Mouse (Mus musculus) heart, adult 2 months (tissue): Measurements from ENCODE around the gene Ptprn. TPM values are rescaled to one million over a fixed set of nuclear protein-coding genes. Genes with fewer than 3 reads are reported as not detected.

Experiments
- DNase-seq, 2 experiments: peaks; one replicate each; pipeline ENCODE4 v3.0.0; 2021
- H3K27ac ChIP-seq: fragments of 200-600 bp; 2 replicates; pipeline ENCODE4 v1.8.1; 2022
- H3K27me3 ChIP-seq: fragments of 200-500 bp; 2 replicates; pipeline ENCODE4 v1.6.1; 2012; ENCODE audit warnings: mild to moderate bottlenecking, low read length, inconsistent platforms, mixed read lengths; ENCODE audit not compliant: control insufficient read depth, insufficient read depth
- H3K36me3 ChIP-seq: fragments of 200-500 bp; 2 replicates; pipeline ENCODE4 v1.6.1; 2012; ENCODE audit warnings: low read length, inconsistent platforms; ENCODE audit not compliant: control insufficient read depth, insufficient read depth
- H3K4me1 ChIP-seq: fragments of 200-500 bp; 2 replicates; pipeline ENCODE4 v1.6.1; 2011; ENCODE audit warnings: low read length; ENCODE audit not compliant: control insufficient read depth, insufficient read depth
- H3K4me3 ChIP-seq: fragments of 200-600 bp; 2 replicates; pipeline ENCODE4 v1.8.1; 2022
- H3K79me2 ChIP-seq: fragments of 200-500 bp; replicated peaks from 2 replicates; pipeline ENCODE4 v1.6.1; 2012; ENCODE audit warnings: mild to moderate bottlenecking, inconsistent platforms, low read length, moderate library complexity, mixed read lengths; ENCODE audit not compliant: control insufficient read depth, insufficient read depth
- H3K9ac ChIP-seq: fragments of 200-500 bp; 2 replicates; pipeline ENCODE4 v1.6.1; 2012; ENCODE audit warnings: low read depth, mild to moderate bottlenecking, control low read depth, inconsistent platforms, low read length, mixed read lengths
- CTCF ChIP-seq: fragments of 200-600 bp; IDR thresholded peaks from 2 replicates; pipeline ENCODE4 v1.8.1; 2022; ENCODE audit warnings: antibody characterized with exemption, mild to moderate bottlenecking, moderate library complexity
- EP300 ChIP-seq: fragments of 200-500 bp; IDR thresholded peaks from 2 replicates; pipeline ENCODE4 v1.6.1; 2011; ENCODE audit warnings: low read depth, low read length, control low read depth; ENCODE audit not compliant: insufficient read depth
- POLR2A ChIP-seq: fragments of 200-500 bp; IDR thresholded peaks from 2 replicates; pipeline ENCODE4 v1.6.1; 2011; ENCODE audit warnings: mild to moderate bottlenecking, low read depth, low read length, control low read depth; ENCODE audit not compliant: insufficient read depth
- WGBS: fragments of 180-500 bp; shearing (Covaris S2); methylation state at CpG from one replicate; pipeline ENCODE4 v1.1.7; 2018; 5-methylcytosine and 5-hydroxymethylcytosine counted together
- intact Hi-C: fragments of 180-260 bp; cut with DNase I; formaldehyde crosslinking; loops from one replicate; pipeline ENCODE4 v1.15.1; 2025
- polyA plus RNA-seq: library from polyadenylated mRNA; depleted of rRNA; stranded (reverse); fragments of >200 nt; gene quantifications from 2 replicates; pipeline ENCODE4 v1.2.3, GENCODE M21; 2012
- total RNA-seq, 2 experiments: library from RNA; stranded (reverse); gene quantifications; 2 replicates each; pipeline ENCODE4 v1.2.3; 2021

The Ptprn gene
- total and polyA plus RNA-seq, 3 experiments, result 1.1 to 3.2 (median 1.8) TPM

DNA sequence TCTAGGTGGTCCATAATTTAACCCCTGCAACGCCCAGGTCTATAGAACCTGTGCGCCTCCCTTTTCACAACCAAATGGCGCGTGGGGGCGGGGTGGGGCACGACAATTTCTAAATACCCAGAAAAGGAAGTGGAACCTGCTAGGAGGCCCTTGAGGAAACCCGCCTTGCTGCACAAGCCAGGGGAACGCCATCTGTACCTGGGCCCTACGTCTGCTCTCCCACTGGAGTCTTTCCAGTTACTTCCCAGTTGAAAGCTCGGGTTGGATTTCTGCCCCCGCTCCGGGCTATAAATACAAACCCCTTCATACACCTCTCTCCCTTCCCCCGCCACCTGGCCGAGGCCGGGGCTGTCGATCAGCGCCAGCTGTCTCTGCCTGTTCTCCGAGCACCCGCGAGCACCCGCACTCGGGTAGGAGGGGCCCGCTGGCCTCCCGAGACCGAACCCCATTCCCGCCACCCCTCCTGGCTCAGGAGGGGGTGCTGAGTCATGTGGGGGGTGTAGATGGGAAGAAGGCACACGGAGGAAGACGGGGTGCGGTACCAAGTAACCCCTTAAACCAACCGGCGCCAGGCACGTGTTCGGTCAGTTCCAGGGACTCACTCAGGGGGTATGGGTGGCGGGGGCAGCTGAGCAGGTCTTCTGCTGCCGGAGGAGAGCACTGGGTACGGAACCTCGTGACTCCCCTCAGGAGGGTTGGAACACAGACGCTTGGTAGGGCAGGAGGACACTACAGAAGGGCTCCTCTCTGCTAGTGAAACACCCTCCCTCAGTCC, 45.9 kb downstream of the Ptprn start:
- intact Hi-C loops, result loop anchor here (1.0 kb wide), 1 partner anchor 18 kb away; the partner anchor contains the start of gene Dnajb2

DNA sequence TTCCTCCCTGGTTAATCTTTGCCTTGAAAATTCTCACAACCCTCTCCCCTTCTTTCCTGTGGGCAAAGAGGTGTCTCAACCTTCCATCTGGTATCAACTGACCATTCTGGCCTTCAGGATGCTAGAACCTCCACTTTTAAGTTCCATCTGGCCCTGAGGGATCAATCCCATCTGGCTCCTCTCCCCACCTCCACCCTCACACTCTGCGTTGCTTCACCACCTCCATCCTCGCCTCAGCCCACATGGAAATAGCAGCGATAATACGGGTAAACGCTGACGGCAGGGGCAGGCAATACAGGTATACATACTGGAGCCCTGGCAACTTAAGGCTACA, 46.4 kb downstream of the Ptprn start:
- 3% methylated on average over 6 of the region's 6 CpGs for WGBS
- DNase-seq, result peak in 1 of 2 experiments; percentile 23
- H3K27me3 ChIP-seq, result no peaks in the 10 kb centered on the region

More for the DNA sequence above, 45.9 kb downstream of the Ptprn start:
- DNase-seq, result peak; percentile 77 to 83
- Histone ChIP-seq H3K79me2 (no peaks in the 10 kb centered on the region), H3K4me1 (peaks cover 4% of the 10 kb centered on the region), H3K27ac (peak overlapping the region; percentile 88), H3K27me3 (no peaks in the 10 kb centered on the region), H3K36me3 (peaks cover 11% of the 10 kb centered on the region), H3K9ac (peak overlapping the region; percentile 90), H3K4me3 (peak overlapping the region; percentile 62)
- WGBS, result 1% methylated on average over 38 of the region's 38 CpGs
- TF ChIP-seq POLR2A (peak; percentile 44; the same call in 1 of the 2 replicates), EP300 (no peak)

DNA sequence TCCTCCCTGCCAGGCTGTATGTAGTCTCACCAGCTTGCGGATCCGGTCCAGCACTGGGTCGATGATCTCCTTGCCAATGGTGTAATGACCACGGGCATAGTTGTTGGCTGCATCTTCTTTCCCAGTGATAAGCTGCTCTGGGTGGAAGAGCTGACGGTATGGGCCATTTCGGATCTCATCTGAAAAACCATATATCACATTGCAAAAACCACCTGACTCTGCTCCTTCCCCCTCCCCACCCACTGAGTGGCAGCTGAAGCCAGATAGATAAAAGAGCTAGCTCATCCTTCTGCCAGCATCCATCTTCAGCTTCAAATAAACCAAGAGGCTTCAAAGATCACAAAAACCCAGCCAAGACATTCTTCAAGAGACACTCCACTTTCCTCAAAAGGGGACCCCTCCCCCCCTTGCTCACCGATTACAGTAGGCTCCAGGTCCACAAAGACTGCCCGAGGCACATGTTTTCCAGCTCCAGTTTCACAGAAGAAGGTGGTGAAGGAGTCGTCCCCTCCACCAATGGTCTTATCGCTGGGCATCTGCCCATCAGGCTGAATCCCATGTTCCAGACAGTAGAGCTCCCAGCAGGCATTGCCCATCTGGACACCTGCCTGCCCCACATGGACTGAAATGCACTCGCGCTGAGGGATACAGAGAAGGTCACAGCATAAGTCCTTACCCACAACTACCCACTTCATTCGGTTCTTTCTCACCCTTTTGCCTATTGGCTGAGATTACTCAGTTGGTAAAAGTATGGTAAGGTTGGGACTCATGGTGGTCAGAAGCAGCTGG, 47.3 kb downstream of the Ptprn start:
- 46% methylated on average over 13 of the region's 13 CpGs for WGBS
- peak; percentile 65 to 72 for DNase-seq
- H3K4me3 ChIP-seq, result peak overlapping the region; percentile 62
- H3K9ac ChIP-seq, result peak overlapping the region; percentile 78
- H3K4me1 ChIP-seq, result peaks cover 5% of the 10 kb centered on the region
- no peaks in the 10 kb centered on the region for H3K27me3 ChIP-seq
- H3K27ac ChIP-seq, result peak overlapping the region; percentile 88
- H3K79me2 ChIP-seq, result no peaks in the 10 kb centered on the region
- H3K36me3 ChIP-seq, result peaks cover 14% of the 10 kb centered on the region
- TF ChIP-seq POLR2A, result peak; percentile 55
- TF ChIP-seq EP300, result peak; percentile 91
- TF ChIP-seq CTCF, result no peak
- intact Hi-C loops, result no loop called here

More for the DNA sequence above, 46.4 kb downstream of the Ptprn start:
- Histone ChIP-seq H3K9ac (peak overlapping the region; percentile 78), H3K27ac (peak overlapping the region; percentile 88), H3K4me3 (peak overlapping the region; percentile 62), H3K36me3 (peaks cover 14% of the 10 kb centered on the region), H3K79me2 (no peaks in the 10 kb centered on the region), H3K4me1 (peaks cover 5% of the 10 kb centered on the region)
- intact Hi-C loops, result loop anchor here (1.0 kb wide), 1 partner anchor 18 kb away; the partner anchor contains the start of gene Dnajb2
- TF ChIP-seq EP300, result no peak
- TF ChIP-seq POLR2A, result no peak
- TF ChIP-seq CTCF, result no peak

DNA sequence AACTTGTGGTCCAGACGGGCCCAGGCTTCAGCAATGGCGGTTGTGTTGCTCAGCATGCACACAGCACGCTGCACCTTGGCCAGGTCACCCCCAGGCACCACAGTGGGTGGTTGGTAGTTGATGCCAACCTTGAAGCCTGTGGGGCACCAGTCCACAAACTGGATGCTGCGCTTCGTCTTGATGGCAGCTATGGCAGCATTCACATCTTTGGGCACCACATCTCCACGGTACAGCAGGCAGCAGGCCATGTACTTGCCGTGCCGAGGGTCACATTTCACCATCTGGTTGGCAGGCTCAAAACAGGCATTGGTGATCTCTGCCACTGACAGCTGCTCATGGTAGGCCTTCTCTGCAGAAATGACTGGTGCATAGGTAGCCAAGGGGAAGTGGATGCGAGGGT, 48.5 kb downstream of the Ptprn start:
- no peak for TF ChIP-seq EP300
- no peak for TF ChIP-seq CTCF
- TF ChIP-seq POLR2A, result no peak
- 71% methylated on average over 9 of the region's 9 CpGs for WGBS
- Histone ChIP-seq H3K79me2 (no peaks in the 10 kb centered on the region; the same call in 1 of the 2 replicates), H3K36me3 (peaks cover 14% of the 10 kb centered on the region), H3K4me3 (peak overlapping the region; percentile 26; the same call in 1 of the 2 replicates), H3K27ac (peak overlapping the region; percentile 87), H3K9ac (no peak overlapping the region), H3K27me3 (no peaks in the 10 kb centered on the region), H3K4me1 (peaks cover 7% of the 10 kb centered on the region)
- intact Hi-C loops, result no loop called here
- DNase-seq, result no peak

DNA sequence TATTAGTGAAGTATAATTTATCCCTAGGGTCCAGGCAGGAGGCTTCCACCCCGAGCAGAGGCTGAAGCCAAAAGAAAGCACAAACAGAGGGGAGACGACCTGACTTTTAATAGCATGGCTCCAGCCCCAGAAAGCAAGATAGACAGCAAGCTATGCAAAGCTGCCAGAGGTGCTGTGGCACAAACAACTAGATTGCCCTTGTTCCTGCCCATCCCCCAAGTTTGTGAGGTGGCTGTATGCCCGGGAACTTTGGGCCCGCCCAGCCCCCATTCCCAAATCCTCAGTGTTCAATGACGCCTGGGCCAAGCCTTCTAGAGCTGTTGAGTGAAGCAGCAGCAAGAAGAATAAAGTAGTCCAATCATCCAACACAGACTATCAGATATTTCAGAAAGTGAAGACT, 49.4 kb downstream of the Ptprn start:
- Histone ChIP-seq H3K4me1 (peaks cover 10% of the 10 kb centered on the region), H3K36me3 (peaks cover 14% of the 10 kb centered on the region), H3K79me2 (no peaks in the 10 kb centered on the region; the same call in 1 of the 2 replicates), H3K4me3 (peak overlapping the region; percentile 15; the same call in 1 of the 2 replicates), H3K27ac (peak overlapping the region; percentile 87), H3K27me3 (no peaks in the 10 kb centered on the region), H3K9ac (peak overlapping the region; percentile 56)
- intact Hi-C loops, result no loop called here
- WGBS, result 61% methylated on average over 5 of the region's 5 CpGs
- DNase-seq, result peak; percentile 78 to 84
- TF ChIP-seq CTCF (no peak), EP300 (peak; percentile 63; the same call in 1 of the 2 replicates), POLR2A (no peak; the same call in 1 of the 2 replicates)
